ENCODE assay signal across 9 mouse cellular contexts in the genomic region with DNA sequence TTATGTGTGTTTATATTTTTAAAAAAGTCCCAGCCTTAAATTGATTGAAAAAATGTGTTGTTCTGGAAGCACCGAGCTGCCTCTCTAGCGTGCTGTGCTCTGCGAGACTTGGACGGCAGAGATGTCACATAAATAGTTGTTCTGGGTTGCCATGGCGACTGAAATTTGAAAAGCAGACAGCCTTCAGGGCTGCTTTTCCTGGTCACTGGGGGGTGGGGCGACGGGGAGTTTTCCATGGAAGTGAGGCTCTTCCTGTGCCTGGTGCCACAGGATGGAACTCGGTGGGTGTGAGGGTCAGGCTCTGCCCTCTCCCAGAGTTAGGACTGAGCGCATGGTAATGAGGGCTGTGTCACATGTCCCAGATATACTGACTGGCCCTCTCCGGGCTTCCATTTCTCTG.
A peak's percentile ranks its signal among the peaks of the same experiment; 100 is the strongest.
DNase-seq lines count a peak whose midpoint lies in the region; ATAC-seq lines count a peak whose summit lies in the region.
"Had no signal": no experiment of that assay in that cellular context is flagged by ENCODE, and none has a peak within 500 bp of the region (broad histone marks: within the 10 kb centered on the region; RNA-seq: fewer than 3 reads in every experiment).

No protein-coding gene starts in this region.

- no peak overlapping the region for H3K9ac ChIP-seq in heart, embryonic 16.5 days (ENCODE audit: low read length)
- H3K9ac ChIP-seq in kidney, embryonic 16.5 days (replicated peaks; ENCODE audit: low read length), result no peak overlapping the region
- H3K9ac ChIP-seq in limb, embryonic 11.5 days (ENCODE audit: low read length), result no peak overlapping the region
- H3K9ac ChIP-seq in neural tube, embryonic 12.5 days, result no peak overlapping the region

- DNase-seq in adrenal gland, postnatal 25 days, result peak; percentile 28
- peak; percentile 75 for DNase-seq in forebrain, embryonic 10.5 days (ENCODE audit: extremely low spot score, low spot score)
- peak; percentile 78 for DNase-seq in limb, embryonic 11.5 days (ENCODE audit: low spot score)
- DNase-seq in Muller cell, postnatal 12 days (ENCODE audit: inconsistent ontology term), result no peak
- no peak for DNase-seq in ovary, postnatal 14 days (ENCODE audit: low spot score)

- 0 out of 2 replicates have a peak overlapping the region, but pooled peaks have one; percentile 5 for H3K4me2 ChIP-seq in heart, embryonic 16.5 days (ENCODE audit: low read depth, low read length)
- no peak overlapping the region for H3K4me2 ChIP-seq in kidney, embryonic 16.5 days (replicated peaks; ENCODE audit: low read depth, low read length)
- H3K4me2 ChIP-seq in limb, embryonic 11.5 days (ENCODE audit: low read depth, severe bottlenecking), result no peak overlapping the region
- H3K4me2 ChIP-seq in neural tube, embryonic 12.5 days (replicated peaks), result peak overlapping the region; percentile 32

- no peaks in the 10 kb centered on the region for H3K36me3 ChIP-seq in forebrain, embryonic 10.5 days (replicated peaks)
- H3K36me3 ChIP-seq in heart, embryonic 16.5 days (ENCODE audit: control insufficient read depth, insufficient read depth), result no peaks in the 10 kb centered on the region
- no peaks in the 10 kb centered on the region for H3K36me3 ChIP-seq in kidney, embryonic 16.5 days (ENCODE audit: insufficient read depth, low read length)
- no peaks in the 10 kb centered on the region for H3K36me3 ChIP-seq in limb, embryonic 11.5 days (ENCODE audit: control insufficient read depth, insufficient read depth, low read length)
- H3K36me3 ChIP-seq in neural tube, embryonic 12.5 days, result no peaks in the 10 kb centered on the region

- 0 out of 2 replicates have a peak, but pooled peaks cover 6% of the 10 kb centered on the region for H3K27me3 ChIP-seq in forebrain, embryonic 10.5 days (ENCODE audit: poor library complexity, severe bottlenecking)
- peaks cover 13% of the 10 kb centered on the region; the same call in 1 of the 2 replicates for H3K27me3 ChIP-seq in heart, embryonic 16.5 days (ENCODE audit: control insufficient read depth, insufficient read depth, low read length)
- no peaks in the 10 kb centered on the region for H3K27me3 ChIP-seq in kidney, embryonic 16.5 days (ENCODE audit: insufficient read depth, low read length)
- H3K27me3 ChIP-seq in limb, embryonic 11.5 days (ENCODE audit: control insufficient read depth, insufficient read depth, low read length), result no peaks in the 10 kb centered on the region
- no peaks in the 10 kb centered on the region; the same call in 1 of the 2 replicates for H3K27me3 ChIP-seq in neural tube, embryonic 12.5 days (replicated peaks)

- peak; percentile 50; the same call in 1 of the 2 replicates for ATAC-seq in heart, embryonic 16.5 days (replicated peaks; ENCODE audit: extremely low read depth, insufficient read depth, low FRiP score)
- ATAC-seq in kidney, embryonic 16.5 days (ENCODE audit: low FRiP score, low TSS enrichment), result peak; percentile 69; the same call in 1 of the 2 replicates
- no peak for ATAC-seq in limb, embryonic 11.5 days (ENCODE audit: insufficient number of reproducible peaks, low FRiP score, low TSS enrichment, low read depth)
- ATAC-seq in neural tube, embryonic 12.5 days (ENCODE audit: low FRiP score, low read depth), result peak; percentile 81
- ATAC-seq: Patski had no signal

- H3K4me1 ChIP-seq in forebrain, embryonic 10.5 days, result peaks cover 54% of the 10 kb centered on the region
- H3K4me1 ChIP-seq in heart, embryonic 16.5 days (ENCODE audit: control insufficient read depth, insufficient read depth, low read length), result no peaks in the 10 kb centered on the region; the same call in 1 of the 2 replicates
- H3K4me1 ChIP-seq in kidney, embryonic 16.5 days (ENCODE audit: insufficient read depth, low read length), result peaks cover 8% of the 10 kb centered on the region
- H3K4me1 ChIP-seq in limb, embryonic 11.5 days (ENCODE audit: control insufficient read depth, insufficient read depth, low read length), result 0 out of 2 replicates have a peak, but pooled peaks cover 3% of the 10 kb centered on the region
- peaks cover 31% of the 10 kb centered on the region for H3K4me1 ChIP-seq in neural tube, embryonic 12.5 days

- H3K27ac ChIP-seq in forebrain, embryonic 10.5 days, result peak overlapping the region; percentile 75
- H3K27ac ChIP-seq in heart, embryonic 16.5 days (ENCODE audit: low read length), result no peak overlapping the region
- H3K27ac ChIP-seq in kidney, embryonic 16.5 days (ENCODE audit: low read length), result peak overlapping the region; percentile 68; the same call in 1 of the 2 replicates
- no peak overlapping the region for H3K27ac ChIP-seq in limb, embryonic 11.5 days (replicated peaks; ENCODE audit: low read depth, low read length)
- H3K27ac ChIP-seq in neural tube, embryonic 12.5 days, result no peak overlapping the region

- H3K9me3 ChIP-seq in forebrain, embryonic 10.5 days, result no peaks in the 10 kb centered on the region
- no peaks in the 10 kb centered on the region for H3K9me3 ChIP-seq in heart, embryonic 16.5 days (replicated peaks; ENCODE audit: control insufficient read depth, low read length)
- H3K9me3 ChIP-seq in kidney, embryonic 16.5 days (ENCODE audit: low read length), result no peaks in the 10 kb centered on the region
- no peaks in the 10 kb centered on the region for H3K9me3 ChIP-seq in limb, embryonic 11.5 days (ENCODE audit: control insufficient read depth, low read length)
- H3K9me3 ChIP-seq in neural tube, embryonic 12.5 days, result no peaks in the 10 kb centered on the region

- no peak overlapping the region for H3K4me3 ChIP-seq in forebrain, embryonic 10.5 days
- no peak overlapping the region for H3K4me3 ChIP-seq in heart, embryonic 16.5 days (ENCODE audit: low read length)
- no peak overlapping the region for H3K4me3 ChIP-seq in kidney, embryonic 16.5 days (ENCODE audit: low read length)
- no peak overlapping the region for H3K4me3 ChIP-seq in limb, embryonic 11.5 days (ENCODE audit: low read depth, low read length)
- H3K4me3 ChIP-seq in neural tube, embryonic 12.5 days, result no peak overlapping the region

- 33% methylated on average over 10 of the region's 10 CpGs for WGBS in forebrain, embryonic 10.5 days
- WGBS in heart, embryonic 16.5 days, result 42% methylated on average over 10 of the region's 10 CpGs
- WGBS in kidney, embryonic 16.5 days, result 30% methylated on average over 10 of the region's 10 CpGs
- WGBS in limb, embryonic 11.5 days, result 44% methylated on average over 10 of the region's 10 CpGs
- WGBS in neural tube, embryonic 12.5 days, result 10% methylated on average over 10 of the region's 10 CpGs

Comparison
In these comparisons a context has a peak if more than half of its experiments do, and no peak if none do; other contexts are left out.
1. DNase-seq: peak in adrenal gland, postnatal 25 days (single experiment), forebrain, embryonic 10.5 days (single experiment) and limb, embryonic 11.5 days (single experiment); none in Muller cell, postnatal 12 days (single experiment) and ovary, postnatal 14 days (single experiment).
2. H3K27ac ChIP-seq: peak in forebrain, embryonic 10.5 days (single experiment) and kidney, embryonic 16.5 days (single experiment); none in heart, embryonic 16.5 days (single experiment), limb, embryonic 11.5 days (single experiment) and neural tube, embryonic 12.5 days (single experiment).
3. H3K4me2 ChIP-seq: peak in heart, embryonic 16.5 days (single experiment) and neural tube, embryonic 12.5 days (single experiment); none in kidney, embryonic 16.5 days (single experiment) and limb, embryonic 11.5 days (single experiment).